Mouse (Mus musculus) kidney, postnatal 0 days (tissue): ENCODE measurements around the gene Kmt2b. TPM values are rescaled to one million over a fixed set of nuclear protein-coding genes. Genes with fewer than 3 reads are reported as not detected.
A peak's percentile ranks its signal among the peaks of the same experiment; 100 is the strongest.

Experiments
- ATAC-seq: fragments of 200-750 bp; cut with Nextera tagmentation; replicated peaks from 2 replicates; pipeline ENCODE4 v1.8.0; 2017; ENCODE audit warnings: low read depth, moderate number of reproducible peaks, moderate TSS enrichment, moderate library complexity; ENCODE audit not compliant: low FRiP score
- DNase-seq: peaks from one replicate; pipeline ENCODE4 v3.0.0-alpha.2; 2016; ENCODE audit warnings: low spot score
- H3K27ac ChIP-seq: fragments of 300-500 bp; sonication (generic); 2 replicates; pipeline ENCODE4 v1.5.1; 2014; ENCODE audit warnings: mild to moderate bottlenecking
- H3K27me3 ChIP-seq: fragments of 300-500 bp; sonication (generic); 2 replicates; pipeline ENCODE4 v1.6.1; 2014; ENCODE audit warnings: low read length, mixed read lengths; ENCODE audit not compliant: insufficient read depth
- H3K36me3 ChIP-seq: fragments of 300-500 bp; sonication (generic); 2 replicates; pipeline ENCODE4 v1.6.1; 2014; ENCODE audit warnings: low read length, mixed read lengths; ENCODE audit not compliant: insufficient read depth
- H3K4me1 ChIP-seq: fragments of 300-500 bp; sonication (generic); replicated peaks from 2 replicates; pipeline ENCODE4 v1.6.1; 2014; ENCODE audit warnings: antibody characterized with exemption, low read length, mixed read lengths; ENCODE audit not compliant: insufficient read depth
- H3K4me2 ChIP-seq: fragments of 300-500 bp; sonication (generic); 2 replicates; pipeline ENCODE4 v1.6.1; 2014; ENCODE audit warnings: mild to moderate bottlenecking, low read length, moderate library complexity, mixed read lengths
- H3K4me3 ChIP-seq: fragments of 300-500 bp; sonication (generic); replicated peaks from 2 replicates; pipeline ENCODE4 v1.5.1; 2014; ENCODE audit warnings: low read depth, low read length
- H3K9ac ChIP-seq: fragments of 300-500 bp; sonication (generic); 2 replicates; pipeline ENCODE4 v1.6.1; 2014; ENCODE audit warnings: low read depth, low read length
- H3K9me3 ChIP-seq: fragments of 300-500 bp; sonication (generic); replicated peaks from 2 replicates; pipeline ENCODE4 v1.6.1; 2016; ENCODE audit warnings: low read length, inconsistent platforms, mixed read lengths
- CTCF ChIP-seq: IDR thresholded peaks from 2 replicates; pipeline ENCODE4 v1.5.1; 2016; ENCODE audit warnings: antibody characterized with exemption, low read depth, mild to moderate bottlenecking, moderate library complexity
- WGBS: fragments of 180-500 bp; shearing (Covaris S2); extraction: QIAGEN DNeasy Blood & Tissue Kit; methylation state at CpG from one replicate; pipeline ENCODE4 v1.1.7; 2014; 5-methylcytosine and 5-hydroxymethylcytosine counted together
- polyA plus RNA-seq: library from polyadenylated mRNA; unstranded; fragments of >200 nt; fragmentation: Nextera tagmentation; extraction: Ambion mirVana; gene quantifications from 2 replicates; pipeline ENCODE4 v1.2.1, GENCODE M21; 2015

Gene Kmt2b
- polyA plus RNA-seq, 1 experiment from 2014 or later = 4.9 TPM

- no peak overlapping the region for H3K9ac ChIP-seq
- peaks cover 14% of the 10 kb centered on the region for H3K36me3 ChIP-seq
- no peak overlapping the region for H3K27ac ChIP-seq
- H3K4me2 ChIP-seq = no peak overlapping the region
- no peaks in the 10 kb centered on the region for H3K9me3 ChIP-seq
- no peaks in the 10 kb centered on the region for H3K27me3 ChIP-seq
- DNase-seq = no peak
- WGBS = 84% methylated on average over 5 of the region's 5 CpGs
- no peaks in the 10 kb centered on the region; the same call in 1 of the 2 replicates for H3K4me1 ChIP-seq
- TF ChIP-seq CTCF = no peak
- no peak overlapping the region for H3K4me3 ChIP-seq
- ATAC-seq = no peak
Measured at GRCm38 (mm10) chr7:30626647-30627046, 38.1 kb upstream of the Kmt2b start.

- peak; percentile 92 for ATAC-seq
- no peak for TF ChIP-seq CTCF
- H3K9me3 ChIP-seq = no peaks in the 10 kb centered on the region
- peak within 1 kb of the TSS; percentile 83 for H3K4me2 ChIP-seq
- peaks cover 17% of the 10 kb centered on the region for H3K36me3 ChIP-seq
- H3K27me3 ChIP-seq = no peaks in the 10 kb centered on the region
- WGBS = 1% methylated on average over 44 of the region's 44 CpGs
- DNase-seq = peak; percentile 97
- peak within 1 kb of the TSS; percentile 81 for H3K4me3 ChIP-seq
- H3K27ac ChIP-seq = peak within 1 kb of the TSS; percentile 74
- peak within 1 kb of the TSS; percentile 82 for H3K9ac ChIP-seq
- no peaks in the 10 kb centered on the region; the same call in 1 of the 2 replicates for H3K4me1 ChIP-seq
Measured at GRCm38 (mm10) chr7:30625530-30626384, 37.2 kb upstream of the Kmt2b start, which contains the start of gene Cox6b1. Gene Cox6b1 (minus strand): TSS chr7:30626151.

- H3K4me1 ChIP-seq = no peaks in the 10 kb centered on the region
- H3K4me2 ChIP-seq = no peak overlapping the region
- H3K36me3 ChIP-seq = peaks cover 42% of the 10 kb centered on the region
- ATAC-seq (no peak), DNase-seq (no peak)
- H3K27ac ChIP-seq = no peak overlapping the region
- WGBS = 93% methylated on average over 3 of the region's 3 CpGs
- H3K9ac ChIP-seq = no peak overlapping the region
- H3K4me3 ChIP-seq = no peak overlapping the region
- TF ChIP-seq CTCF = peak; percentile 61
- no peaks in the 10 kb centered on the region for H3K27me3 ChIP-seq
- H3K9me3 ChIP-seq = no peaks in the 10 kb centered on the region
Measured at GRCm38 (mm10) chr7:30619202-30619601, 30.7 kb upstream of the Kmt2b start.

DNA sequence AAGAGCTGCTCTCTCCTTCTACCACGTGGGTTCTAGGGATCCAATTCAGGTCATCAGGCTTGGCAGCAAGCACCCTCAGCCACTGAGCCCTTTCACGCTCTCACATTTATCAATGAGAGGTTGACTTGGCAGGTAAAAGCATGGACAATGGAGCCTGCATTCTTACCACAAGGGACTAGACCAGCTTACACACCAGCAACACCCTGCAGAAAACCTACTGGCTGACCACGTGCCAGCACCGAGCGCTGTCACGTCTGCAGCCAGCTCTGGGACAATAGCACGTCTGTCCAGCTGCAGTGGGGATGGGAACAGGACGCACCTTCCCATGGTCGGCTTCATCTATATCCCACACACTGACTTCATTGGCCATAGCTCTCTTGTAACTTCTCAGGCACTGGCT is 30.1 kb upstream of the Kmt2b start:
- WGBS = 96% methylated on average over 9 of the region's 9 CpGs
- Histone ChIP-seq H3K4me2 (no peak overlapping the region), H3K27me3 (no peaks in the 10 kb centered on the region), H3K36me3 (peaks cover 42% of the 10 kb centered on the region), H3K4me3 (no peak overlapping the region), H3K9ac (no peak overlapping the region), H3K27ac (no peak overlapping the region), H3K9me3 (no peaks in the 10 kb centered on the region), H3K4me1 (no peaks in the 10 kb centered on the region)
- TF ChIP-seq CTCF = no peak
- no peak for ATAC-seq
- no peak for DNase-seq

DNA sequence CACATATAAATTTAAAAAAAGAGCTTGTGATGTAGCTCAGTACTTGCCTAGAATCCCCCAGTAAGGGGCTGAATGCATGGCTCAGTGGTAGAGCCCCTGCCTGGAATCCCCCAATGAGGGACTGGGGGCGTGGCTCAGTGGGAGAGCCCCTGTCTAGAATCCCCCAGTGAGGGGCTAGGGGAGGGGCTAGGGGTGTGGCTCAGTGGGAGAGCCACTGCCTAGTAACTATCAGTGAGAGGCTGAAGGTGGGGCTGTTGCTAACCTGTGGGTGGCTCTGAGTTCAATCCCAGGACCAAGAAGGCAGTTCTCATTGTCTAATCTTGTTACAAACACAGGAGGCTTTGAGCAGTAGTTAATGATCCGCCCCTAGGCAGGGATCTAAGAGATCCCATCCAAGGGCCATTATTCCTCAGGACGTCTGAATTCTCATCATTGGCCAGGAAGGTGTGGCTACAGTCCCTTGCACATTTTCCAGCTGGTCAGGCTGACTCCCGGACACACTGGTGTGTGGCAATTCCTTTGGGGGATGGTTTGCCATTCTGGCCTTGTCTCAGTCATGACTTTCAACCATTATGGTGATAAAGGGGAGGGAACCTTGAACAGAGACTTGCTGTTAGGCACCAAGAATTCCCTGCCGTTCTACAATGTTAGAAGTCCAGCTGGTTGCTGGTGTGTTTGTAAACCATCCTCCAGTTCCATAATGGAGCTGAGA is 26.7 kb upstream of the Kmt2b start:
- Histone ChIP-seq H3K4me2 (no peak overlapping the region), H3K9ac (no peak overlapping the region), H3K4me1 (no peaks in the 10 kb centered on the region), H3K27me3 (no peaks in the 10 kb centered on the region), H3K36me3 (peaks cover 25% of the 10 kb centered on the region), H3K4me3 (no peak overlapping the region), H3K9me3 (no peaks in the 10 kb centered on the region), H3K27ac (no peak overlapping the region)
- no peak for ATAC-seq
- WGBS = 62% methylated on average over 5 of the region's 5 CpGs
- TF ChIP-seq CTCF = no peak
- DNase-seq = no peak

- H3K4me2 ChIP-seq = no peak overlapping the region
- TF ChIP-seq CTCF = peak; percentile 53
- ATAC-seq = no peak
- 68% methylated on average over 2 of the region's 2 CpGs for WGBS
- no peak overlapping the region for H3K9ac ChIP-seq
- H3K4me3 ChIP-seq = no peak overlapping the region
- no peak overlapping the region for H3K27ac ChIP-seq
- no peaks in the 10 kb centered on the region for H3K9me3 ChIP-seq
- H3K4me1 ChIP-seq = no peaks in the 10 kb centered on the region
- no peaks in the 10 kb centered on the region for H3K27me3 ChIP-seq
- DNase-seq = peak; percentile 41
- H3K36me3 ChIP-seq = peaks cover 23% of the 10 kb centered on the region
Measured at GRCm38 (mm10) chr7:30614454-30614853, 25.9 kb upstream of the Kmt2b start.
